Mouse (Mus musculus): ENCODE results near the gene Ankfn1. TPM values are rescaled to one million over a fixed set of nuclear protein-coding genes. Genes with fewer than 3 reads are reported as not detected.

Gene Ankfn1
- polyA plus RNA-seq, 1 experiment: not detected

DNA sequence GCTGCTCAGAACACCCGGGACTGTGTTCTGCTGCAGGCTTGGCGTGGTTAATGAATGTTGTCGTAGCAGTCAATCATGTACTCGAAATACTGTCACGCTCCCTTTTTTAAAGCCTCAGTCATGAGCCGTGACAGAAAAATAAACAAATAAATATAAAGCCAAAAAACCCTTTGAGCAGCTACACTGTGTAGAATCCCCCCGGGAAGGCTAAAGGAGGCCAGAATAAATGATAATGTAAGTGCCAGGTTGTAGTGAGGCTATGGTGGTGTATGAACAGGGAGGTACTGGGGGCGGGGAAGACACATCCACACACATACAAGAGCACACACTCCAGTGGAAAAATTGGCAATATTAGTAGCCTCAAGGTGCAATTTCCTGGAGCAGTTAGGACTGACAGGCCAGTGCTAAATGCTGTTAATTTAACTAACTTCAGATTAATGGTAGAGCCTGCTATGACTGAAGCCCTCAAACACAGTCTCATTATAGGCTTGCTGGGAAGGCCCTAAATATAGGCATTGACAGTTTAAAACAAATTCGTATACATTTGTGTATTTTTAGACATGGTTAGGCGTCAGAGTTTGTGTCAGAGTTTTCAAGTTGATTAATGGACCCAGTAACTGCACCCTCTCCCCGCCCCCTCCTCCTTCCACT, 270.7 kb downstream of the Ankfn1 start:
- H3K4me3 ChIP-seq (ENCODE audit: insufficient read depth, low read length): no peak overlapping the region
- H3K27ac ChIP-seq (ENCODE audit: insufficient read depth, low read length): no peak overlapping the region
- no peak for TF ChIP-seq CTCF (IDR thresholded peaks at IDR 0.05; ENCODE audit: borderline replicate concordance, insufficient read depth, low read length)
- no peak for TF ChIP-seq POLR2A (IDR thresholded peaks at IDR 0.05; ENCODE audit: low read depth, low read length)
- no peaks in the 10 kb centered on the region for H3K4me1 ChIP-seq (ENCODE audit: control insufficient read depth, insufficient read depth, low read length)

GRCm38 (mm10) chr11:89505046-89505445, 272.4 kb downstream of the Ankfn1 start:
- TF ChIP-seq POLR2A (IDR thresholded peaks at IDR 0.05; ENCODE audit: low read depth, low read length) (no peak), CTCF (IDR thresholded peaks at IDR 0.05; ENCODE audit: borderline replicate concordance, insufficient read depth, low read length) (no peak)
- Histone ChIP-seq H3K27ac (ENCODE audit: insufficient read depth, low read length) (no peak overlapping the region), H3K4me3 (ENCODE audit: insufficient read depth, low read length) (no peak overlapping the region), H3K4me1 (ENCODE audit: control insufficient read depth, insufficient read depth, low read length) (no peaks in the 10 kb centered on the region)

DNA sequence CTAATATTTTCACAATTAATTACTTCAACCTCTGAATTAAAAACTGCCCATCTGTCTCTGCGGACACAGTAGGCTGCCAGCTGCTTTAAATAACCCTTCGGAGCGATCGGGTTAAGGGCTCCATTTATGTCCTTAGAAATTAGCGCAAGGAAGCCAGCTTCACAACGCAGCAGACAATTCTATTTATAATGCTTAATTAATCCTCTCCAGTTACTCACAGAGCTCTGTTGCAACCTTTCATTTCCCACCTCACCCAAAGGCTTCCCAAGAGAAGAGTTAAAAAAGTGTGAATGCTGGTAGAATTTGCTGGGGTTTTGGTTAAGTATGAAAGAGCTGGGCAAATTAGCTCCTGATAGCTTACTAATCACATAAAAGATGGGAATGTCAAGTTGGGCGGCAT, 275.7 kb downstream of the Ankfn1 start:
- Histone ChIP-seq H3K27ac (ENCODE audit: insufficient read depth, low read length) (no peak overlapping the region), H3K4me3 (ENCODE audit: insufficient read depth, low read length) (no peak overlapping the region), H3K4me1 (ENCODE audit: control insufficient read depth, insufficient read depth, low read length) (no peaks in the 10 kb centered on the region)
- TF ChIP-seq CTCF (IDR thresholded peaks at IDR 0.05; ENCODE audit: borderline replicate concordance, insufficient read depth, low read length): no peak
- TF ChIP-seq POLR2A (IDR thresholded peaks at IDR 0.05; ENCODE audit: low read depth, low read length): no peak

DNA sequence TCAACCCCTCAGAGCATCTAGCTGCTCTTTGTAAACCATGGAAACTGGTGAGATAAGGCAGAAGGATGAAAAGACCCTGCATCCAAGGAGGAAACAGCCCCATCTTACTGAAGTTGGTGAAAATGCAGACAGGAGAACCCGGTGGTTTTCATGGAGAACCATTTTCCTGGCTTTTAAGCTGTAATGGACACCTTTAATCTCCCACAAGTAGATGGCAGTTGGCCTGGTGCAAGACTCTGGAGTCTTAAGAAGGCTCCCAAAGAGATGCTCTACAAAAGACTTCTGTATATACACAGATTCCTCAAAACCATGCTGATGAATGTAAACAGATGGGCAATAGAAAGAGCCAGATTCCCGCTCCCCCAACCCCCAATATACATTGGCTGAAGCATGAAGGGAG, 276.5 kb downstream of the Ankfn1 start:
- Histone ChIP-seq H3K4me3 (ENCODE audit: insufficient read depth, low read length) (no peak overlapping the region), H3K4me1 (ENCODE audit: control insufficient read depth, insufficient read depth, low read length) (no peaks in the 10 kb centered on the region), H3K27ac (ENCODE audit: insufficient read depth, low read length) (no peak overlapping the region)
- TF ChIP-seq CTCF (IDR thresholded peaks at IDR 0.05; ENCODE audit: borderline replicate concordance, insufficient read depth, low read length) (no peak), POLR2A (IDR thresholded peaks at IDR 0.05; ENCODE audit: low read depth, low read length) (no peak)

DNA sequence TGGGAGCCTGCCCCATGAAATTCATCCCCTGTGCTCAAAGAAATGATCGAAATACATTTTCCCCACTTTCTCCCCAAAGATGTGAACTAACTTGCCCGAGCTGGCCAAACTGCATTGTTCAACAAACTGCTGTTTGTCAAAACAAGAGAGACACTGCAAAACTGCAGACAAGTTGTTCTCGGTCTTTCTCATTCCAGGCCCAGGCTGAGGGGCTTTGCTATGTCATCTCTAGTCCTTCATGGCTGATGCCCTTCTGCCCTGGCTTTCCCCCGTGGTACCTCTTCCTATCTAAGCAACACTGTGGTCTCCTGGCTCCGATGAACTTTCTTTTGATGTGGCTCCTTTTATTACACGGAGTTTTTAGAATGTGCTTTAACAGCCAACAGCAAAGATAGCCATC, 296.4 kb downstream of the Ankfn1 start:
- Histone ChIP-seq H3K27ac (ENCODE audit: insufficient read depth, low read length) (no peak overlapping the region), H3K4me3 (ENCODE audit: insufficient read depth, low read length) (no peak overlapping the region), H3K4me1 (ENCODE audit: control insufficient read depth, insufficient read depth, low read length) (no peaks in the 10 kb centered on the region)
- no peak for TF ChIP-seq CTCF (IDR thresholded peaks at IDR 0.05; ENCODE audit: borderline replicate concordance, insufficient read depth, low read length)
- no peak for TF ChIP-seq POLR2A (IDR thresholded peaks at IDR 0.05; ENCODE audit: low read depth, low read length)

DNA sequence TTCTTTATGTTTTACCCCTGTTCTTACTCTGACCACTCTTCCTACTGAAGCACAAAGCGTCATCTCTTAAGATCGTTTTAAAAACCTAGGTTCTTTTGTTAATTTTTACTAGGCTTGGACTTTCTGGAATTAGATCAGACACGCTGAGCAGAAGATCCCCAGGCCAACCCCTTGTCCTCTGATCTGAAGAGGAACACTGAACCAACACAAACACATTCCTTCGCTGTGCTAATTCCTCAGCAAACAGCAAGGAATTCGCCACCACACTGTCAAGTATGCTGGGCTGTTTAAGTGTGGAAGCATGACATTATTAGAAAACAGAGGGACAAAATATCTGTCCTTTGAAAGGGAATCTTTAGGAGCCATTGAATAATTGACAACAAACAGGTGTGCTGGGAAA, 300.5 kb downstream of the Ankfn1 start:
- TF ChIP-seq CTCF (IDR thresholded peaks at IDR 0.05; ENCODE audit: borderline replicate concordance, insufficient read depth, low read length) (no peak), POLR2A (IDR thresholded peaks at IDR 0.05; ENCODE audit: low read depth, low read length) (no peak)
- no peak overlapping the region for H3K27ac ChIP-seq (ENCODE audit: insufficient read depth, low read length)
- no peaks in the 10 kb centered on the region for H3K4me1 ChIP-seq (ENCODE audit: control insufficient read depth, insufficient read depth, low read length)
- H3K4me3 ChIP-seq (ENCODE audit: insufficient read depth, low read length): no peak overlapping the region

DNA sequence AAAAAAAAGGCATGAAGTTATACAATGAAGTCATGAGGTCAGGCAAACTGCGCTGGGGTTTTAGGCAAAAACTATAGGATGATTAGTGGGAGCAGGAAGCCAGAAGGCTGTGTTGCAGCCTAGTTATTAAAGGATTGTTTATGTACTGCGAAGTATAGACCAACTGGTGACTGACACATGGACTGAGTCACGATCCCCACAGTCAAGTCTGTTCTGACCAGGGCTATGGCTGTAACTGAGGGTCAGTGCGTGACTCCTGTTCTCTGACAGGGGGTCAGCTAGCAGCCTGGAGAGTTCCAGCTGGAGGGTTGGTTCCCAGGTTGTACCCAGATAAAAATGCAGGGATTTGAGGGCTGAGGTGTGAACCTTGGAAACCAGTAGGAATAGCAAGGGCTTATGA, 301.4 kb downstream of the Ankfn1 start:
- TF ChIP-seq CTCF (IDR thresholded peaks at IDR 0.05; ENCODE audit: borderline replicate concordance, insufficient read depth, low read length): no peak
- TF ChIP-seq POLR2A (IDR thresholded peaks at IDR 0.05; ENCODE audit: low read depth, low read length): no peak
- no peaks in the 10 kb centered on the region for H3K4me1 ChIP-seq (ENCODE audit: control insufficient read depth, insufficient read depth, low read length)

GRCm38 (mm10) chr11:89472871-89473270, 304.6 kb downstream of the Ankfn1 start:
- H3K4me3 ChIP-seq (ENCODE audit: insufficient read depth, low read length): no peak overlapping the region
- no peaks in the 10 kb centered on the region for H3K4me1 ChIP-seq (ENCODE audit: control insufficient read depth, insufficient read depth, low read length)
- no peak overlapping the region for H3K27ac ChIP-seq (ENCODE audit: insufficient read depth, low read length)
- TF ChIP-seq CTCF (IDR thresholded peaks at IDR 0.05; ENCODE audit: borderline replicate concordance, insufficient read depth, low read length): no peak
- TF ChIP-seq POLR2A (IDR thresholded peaks at IDR 0.05; ENCODE audit: low read depth, low read length): no peak

More for the DNA sequence above, 301.4 kb downstream of the Ankfn1 start:
- Histone ChIP-seq H3K27ac (ENCODE audit: insufficient read depth, low read length) (no peak overlapping the region), H3K4me3 (ENCODE audit: insufficient read depth, low read length) (no peak overlapping the region)

DNA sequence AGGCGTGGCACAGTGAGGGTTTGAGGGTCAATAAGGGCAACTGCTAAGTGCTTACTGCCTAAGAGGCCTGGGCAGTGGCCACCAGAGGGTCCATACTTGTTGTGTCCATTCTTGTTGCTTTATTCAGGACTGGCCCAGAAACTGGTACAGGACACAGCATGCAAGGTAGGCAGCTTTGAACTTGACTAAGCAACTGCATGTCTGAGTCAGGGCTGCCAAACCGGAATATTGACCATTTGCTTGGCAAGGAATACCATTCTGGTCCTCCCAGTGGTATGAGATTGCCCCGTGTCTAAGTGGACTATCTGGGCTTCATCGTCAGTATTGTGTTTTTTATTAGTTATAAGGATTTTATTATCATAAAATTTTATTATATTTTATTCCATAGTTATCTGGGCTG, 312.1 kb downstream of the Ankfn1 start:
- no peak overlapping the region for H3K27ac ChIP-seq (ENCODE audit: insufficient read depth, low read length)
- TF ChIP-seq POLR2A (IDR thresholded peaks at IDR 0.05; ENCODE audit: low read depth, low read length) (no peak), CTCF (IDR thresholded peaks at IDR 0.05; ENCODE audit: borderline replicate concordance, insufficient read depth, low read length) (no peak)
- no peaks in the 10 kb centered on the region for H3K4me1 ChIP-seq (ENCODE audit: control insufficient read depth, insufficient read depth, low read length)
- no peak overlapping the region for H3K4me3 ChIP-seq (ENCODE audit: insufficient read depth, low read length)

DNA sequence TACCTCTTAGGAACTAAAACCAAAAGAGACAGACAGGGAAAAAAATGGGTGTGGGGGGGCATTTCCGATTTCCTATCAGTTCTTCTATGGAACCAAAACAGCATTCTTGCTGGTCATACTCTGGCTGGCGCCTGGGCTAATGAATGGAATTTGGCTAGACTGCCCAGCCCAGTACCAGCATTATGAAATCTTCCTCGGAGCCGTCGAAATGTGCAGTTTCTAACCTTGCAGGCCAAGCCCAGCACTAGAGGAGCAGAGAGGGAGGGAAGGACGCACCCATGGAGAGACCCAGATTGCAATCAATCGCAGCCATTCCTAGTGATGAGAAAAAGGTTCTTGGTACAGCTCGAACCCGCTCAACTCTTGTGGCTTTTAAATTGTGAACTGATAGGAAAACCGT, 315.2 kb downstream of the Ankfn1 start:
- no peak overlapping the region for H3K4me3 ChIP-seq (ENCODE audit: insufficient read depth, low read length)
- H3K27ac ChIP-seq (ENCODE audit: insufficient read depth, low read length): no peak overlapping the region
- H3K4me1 ChIP-seq (ENCODE audit: control insufficient read depth, insufficient read depth, low read length): no peaks in the 10 kb centered on the region
- TF ChIP-seq POLR2A (IDR thresholded peaks at IDR 0.05; ENCODE audit: low read depth, low read length): no peak
- no peak for TF ChIP-seq CTCF (IDR thresholded peaks at IDR 0.05; ENCODE audit: borderline replicate concordance, insufficient read depth, low read length)
